Mouse (Mus musculus) urinary bladder, postnatal 14 days (tissue): ENCODE measurements around the gene Pdzk1ip1.

ENCODE experiments used
- DNase-seq: peaks from one replicate; pipeline ENCODE4 v3.0.0; 2021; ENCODE audit warnings: low spot score

Pdzk1ip1 gene

GRCm38 (mm10) chr4:115123507-115123906, 35.0 kb downstream of the Pdzk1ip1 start:
- no peak for DNase-seq

GRCm38 (mm10) chr4:115124713-115125112, 36.2 kb downstream of the Pdzk1ip1 start:
- no peak for DNase-seq

GRCm38 (mm10) chr4:115133085-115133484, 44.6 kb downstream of the Pdzk1ip1 start:
- no peak for DNase-seq

- no peak for DNase-seq
Measured at GRCm38 (mm10) chr4:115133621-115134295, 45.2 kb downstream of the Pdzk1ip1 start, which contains the start of gene Cyp4x1. Gene Cyp4x1, minus strand, starts transcription at chr4:115134281.

- no peak for DNase-seq
Measured at GRCm38 (mm10) chr4:115134296-115134630, 45.8 kb downstream of the Pdzk1ip1 start.
